Mouse (Mus musculus) hindlimb bud, embryonic 11.5 days (tissue): ENCODE data around the gene Alg9.

ENCODE experiments used
- DNase-seq: peaks from one replicate; pipeline ENCODE4 v3.0.0-alpha.2; 2012; ENCODE audit warnings: low read depth, low spot score; ENCODE audit errors: extremely low spot score

Gene Alg9

DNA sequence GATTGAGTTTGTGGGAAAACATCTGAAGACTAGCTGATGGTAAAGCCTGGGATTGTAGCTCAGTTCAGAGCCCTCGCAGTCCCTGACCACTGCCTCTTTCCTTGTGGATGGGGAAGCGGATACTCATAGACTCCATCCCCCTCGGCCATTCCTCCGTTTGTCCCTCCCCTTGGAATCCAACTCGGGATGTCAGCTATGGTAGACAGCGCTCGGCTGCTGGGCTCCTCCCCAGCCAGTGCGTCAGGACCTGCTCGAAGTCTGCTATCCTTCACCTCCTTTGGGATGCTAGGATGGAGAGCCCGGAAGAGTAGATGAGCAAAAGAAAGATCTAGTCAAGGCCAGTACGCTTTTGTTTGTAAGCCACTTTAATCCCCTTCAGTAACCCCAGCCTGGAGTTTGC, 75.5 kb downstream of the Alg9 start:
- no peak for DNase-seq

DNA sequence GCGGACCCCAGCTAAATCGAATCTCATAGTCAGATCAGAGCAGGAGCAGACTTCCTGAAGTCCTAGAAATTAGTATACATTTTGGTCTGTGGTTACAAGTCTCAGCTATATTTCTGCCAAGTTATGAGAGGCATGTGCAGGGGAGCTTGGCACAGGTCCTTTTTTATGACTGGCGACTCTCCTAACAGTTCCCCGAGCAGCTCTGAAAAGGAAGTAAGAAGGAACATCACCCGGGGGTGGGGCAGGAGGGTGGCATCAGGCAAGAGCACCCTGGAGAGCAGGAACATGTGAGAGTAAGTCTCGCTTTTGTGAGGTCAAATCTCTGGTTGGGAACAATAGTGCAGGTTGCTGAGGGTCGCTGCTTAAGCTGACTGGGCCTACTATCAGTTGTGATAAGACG, 75.9 kb downstream of the Alg9 start:
- DNase-seq: no peak

DNA sequence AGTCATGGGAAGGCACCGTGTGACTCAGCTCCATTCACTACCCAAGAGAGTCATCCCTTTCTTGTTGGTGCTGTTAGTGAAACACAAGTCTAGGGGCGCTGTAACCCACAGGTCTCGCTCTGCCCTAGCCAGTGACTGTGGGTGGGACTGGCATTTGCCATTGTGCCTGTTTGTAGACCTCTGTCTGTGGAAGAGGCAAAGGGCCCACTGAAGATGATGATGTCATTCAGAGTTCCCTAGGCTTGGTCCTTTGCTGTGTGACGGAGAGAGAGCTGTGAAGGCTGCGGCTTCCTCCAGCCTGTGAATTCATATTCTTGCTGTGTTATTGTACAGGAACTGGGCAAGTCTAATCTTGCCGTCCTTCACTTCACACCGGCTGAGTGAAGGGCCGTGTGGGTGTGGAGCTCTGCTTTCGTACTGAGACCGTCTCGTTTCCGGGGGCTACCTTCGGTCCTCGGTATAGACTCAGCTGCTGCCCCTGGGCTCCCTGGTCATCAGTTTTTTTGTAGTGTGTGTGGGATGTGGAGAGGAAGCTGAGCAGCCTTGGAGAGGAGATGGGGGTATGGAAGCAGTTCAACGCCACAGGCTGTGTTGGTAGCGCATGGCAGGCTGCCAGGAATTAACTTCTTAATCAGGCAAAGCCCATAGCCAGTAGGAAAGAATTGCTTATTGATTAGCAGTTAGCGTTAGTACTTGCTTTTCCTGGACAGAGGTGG, 78.0 kb downstream of the Alg9 start:
- DNase-seq: no peak

DNA sequence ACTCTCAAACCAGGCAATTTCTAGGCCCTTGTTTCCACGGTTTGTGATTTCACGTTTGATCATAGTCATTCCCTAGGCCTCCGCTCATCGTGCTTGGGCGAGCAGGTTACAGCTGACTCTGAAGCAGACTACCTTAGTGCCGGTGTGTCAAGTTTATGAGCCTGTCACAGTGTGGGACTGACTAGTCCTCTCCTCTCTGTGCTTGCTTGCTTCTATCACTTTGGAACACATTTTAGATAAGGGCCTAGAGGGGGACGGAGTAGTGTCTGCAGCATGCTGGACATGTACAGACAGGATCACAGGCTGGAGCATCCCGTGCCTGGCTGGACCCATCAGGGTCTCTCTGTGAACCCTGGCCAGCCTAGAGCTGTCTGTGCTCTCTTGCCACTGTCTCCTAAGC, 79.6 kb downstream of the Alg9 start:
- DNase-seq: no peak

DNA sequence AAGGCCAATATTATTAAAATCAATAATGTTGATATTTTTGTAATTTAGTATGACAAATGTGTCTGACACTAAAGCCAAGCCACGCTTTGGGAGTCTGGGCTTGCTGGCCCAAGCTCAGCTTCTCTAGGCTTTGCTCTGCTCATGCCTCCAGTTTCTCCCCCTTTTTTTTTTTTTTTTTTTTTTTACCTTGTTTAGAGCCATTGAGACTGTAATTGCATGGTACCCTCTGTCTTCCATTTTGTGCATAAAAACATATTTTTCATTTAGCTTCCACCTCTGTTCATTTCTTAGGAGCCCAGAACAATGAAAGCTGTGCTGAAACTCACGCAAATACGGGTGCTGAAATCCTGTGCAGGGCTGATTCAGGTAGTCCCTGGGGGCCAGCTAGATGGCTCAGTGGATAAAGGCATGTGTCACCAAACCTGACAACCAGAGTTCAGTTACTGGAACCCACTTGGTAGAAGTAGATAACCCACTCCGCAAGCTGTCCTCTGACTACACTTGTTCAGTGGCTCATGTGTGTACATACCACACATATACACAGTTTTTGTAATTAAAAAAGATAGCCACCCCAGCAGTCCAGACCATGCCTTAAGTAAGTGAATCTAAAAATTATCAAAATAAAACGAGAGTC, 80.4 kb downstream of the Alg9 start:
- DNase-seq: no peak

DNA sequence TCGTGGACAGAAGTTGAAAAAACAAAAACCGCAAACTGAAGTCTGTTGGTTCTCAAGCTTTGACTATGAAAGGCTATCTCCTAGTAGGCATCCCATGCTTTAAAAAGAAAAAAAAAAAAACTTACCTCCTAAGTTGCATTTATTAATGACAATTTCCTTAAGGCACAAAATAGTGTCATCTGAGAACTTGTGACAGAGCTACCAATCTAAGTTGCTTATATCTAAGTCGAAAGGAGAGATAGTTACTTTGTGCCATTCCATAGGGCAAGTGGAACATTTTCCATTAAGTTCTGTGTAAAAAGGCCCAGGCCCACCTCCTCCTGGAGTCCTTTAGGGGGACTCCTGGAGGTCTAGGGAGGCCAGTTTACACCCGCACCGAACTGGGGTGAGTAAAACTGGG, 81.0 kb downstream of the Alg9 start:
- DNase-seq: no peak

DNA sequence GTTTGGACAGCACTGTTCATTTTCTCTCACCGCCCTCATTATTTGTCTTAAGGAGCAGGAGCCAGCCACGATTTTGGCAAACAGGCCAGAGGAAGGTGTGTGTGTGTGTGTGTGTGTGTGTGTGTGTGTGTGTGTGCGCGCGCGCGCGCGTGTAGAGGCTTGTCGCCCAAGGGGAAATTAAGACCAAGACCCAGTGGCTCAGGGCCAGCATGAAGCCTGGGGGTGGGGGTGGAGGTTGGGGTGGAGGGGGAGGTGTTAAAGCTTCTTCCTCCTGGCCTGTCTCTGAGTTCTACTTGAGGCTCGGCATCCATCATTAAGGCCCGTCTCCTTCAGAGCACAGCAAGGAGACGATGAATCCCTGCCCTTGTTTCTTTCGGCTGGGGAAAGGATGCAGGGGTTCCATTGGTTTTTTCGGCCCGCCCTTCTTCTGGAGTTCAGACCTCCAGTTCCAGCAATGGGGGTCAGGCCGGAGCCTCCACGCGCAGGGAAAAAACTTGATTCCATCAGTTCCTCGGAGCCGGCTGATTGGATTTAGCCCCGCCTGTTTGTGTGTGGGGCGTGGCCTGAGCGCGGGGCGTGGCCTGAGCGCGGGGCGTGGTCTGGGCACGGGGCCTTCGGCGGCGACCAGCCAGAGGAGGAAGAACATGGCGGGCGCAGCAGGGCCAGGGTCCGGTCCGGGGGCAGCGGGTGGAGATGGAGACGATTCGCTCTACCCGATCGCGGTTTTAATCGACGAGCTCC, 81.7 kb downstream of the Alg9 start:
- no peak for DNase-seq

DNA sequence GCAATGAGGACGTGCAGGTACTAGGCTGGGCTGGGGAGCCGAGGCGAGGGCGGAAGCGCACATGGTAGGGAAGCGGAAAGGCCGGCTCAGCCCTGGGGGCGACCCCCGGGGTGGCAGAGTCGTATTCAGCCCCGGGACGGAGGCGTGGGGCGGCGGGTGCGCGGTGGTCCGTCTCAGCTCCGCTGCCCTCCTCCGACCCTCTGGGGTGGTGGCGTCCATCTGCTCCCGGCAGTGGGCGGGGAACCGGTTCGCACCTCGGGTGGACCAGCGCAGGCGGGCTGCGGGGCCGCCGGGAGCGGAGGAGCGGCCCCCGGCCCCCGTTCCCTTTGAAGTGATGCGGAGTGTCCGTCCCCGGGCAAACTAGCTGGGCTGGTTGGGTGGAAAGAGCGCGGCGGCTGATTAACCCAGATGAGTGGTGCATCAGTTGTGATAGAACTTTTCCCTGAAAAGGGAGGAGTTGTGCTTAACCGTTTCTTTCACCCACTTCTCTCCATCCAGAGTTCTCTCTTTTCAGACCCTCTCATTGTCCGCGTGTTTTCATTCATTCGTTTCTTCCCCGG, 82.3 kb downstream of the Alg9 start:
- DNase-seq: no peak

DNA sequence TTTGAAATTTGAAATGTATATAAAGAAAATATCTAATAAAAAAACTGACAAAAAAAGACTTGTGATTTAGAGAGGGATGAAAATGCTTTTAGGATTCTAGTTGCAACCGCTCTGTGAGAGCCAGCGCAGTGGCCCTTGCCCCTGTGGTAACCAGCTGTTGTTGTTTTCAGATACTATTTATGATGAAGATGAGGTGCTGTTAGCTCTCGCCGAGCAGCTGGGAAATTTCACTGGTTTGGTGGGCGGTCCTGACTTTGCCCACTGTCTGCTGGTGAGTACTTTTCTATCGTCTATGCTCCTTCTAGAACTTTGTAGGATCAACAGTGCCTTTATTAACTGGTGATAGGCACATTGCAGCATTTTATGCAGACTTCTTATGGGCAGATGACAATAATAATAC, 83.9 kb downstream of the Alg9 start:
- no peak for DNase-seq

DNA sequence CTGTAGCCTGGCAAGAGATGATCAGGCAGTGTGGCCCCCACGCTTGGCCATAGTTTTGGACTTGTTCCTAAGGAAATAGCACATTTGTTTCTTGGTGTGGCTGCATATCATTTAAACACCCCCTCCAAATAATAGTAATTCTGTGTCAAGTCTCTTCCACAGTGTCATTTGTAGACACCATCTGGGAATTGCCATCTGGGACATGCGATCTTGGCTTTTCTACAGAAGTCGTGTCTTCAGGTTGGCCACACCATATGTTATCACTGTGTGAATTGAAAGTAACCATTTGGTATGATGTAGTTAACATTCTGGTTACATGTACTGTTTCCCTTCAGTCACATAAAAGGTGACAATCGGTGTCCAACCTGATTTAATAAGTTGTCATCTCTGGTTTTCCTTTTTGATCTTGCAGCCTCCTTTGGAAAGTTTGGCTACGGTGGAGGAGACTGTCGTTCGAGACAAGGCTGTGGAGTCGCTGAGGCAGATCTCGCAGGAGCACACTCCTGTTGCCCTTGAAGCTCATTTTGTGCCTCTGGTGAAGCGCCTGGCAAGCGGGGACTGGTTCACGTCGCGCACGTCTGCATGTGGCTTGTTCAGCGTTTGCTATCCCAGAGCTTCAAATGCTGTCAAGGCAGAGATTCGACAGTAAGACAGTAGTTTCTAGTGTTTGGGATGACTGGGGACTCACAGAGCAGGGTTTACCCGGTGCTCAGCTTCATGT, 86.5 kb downstream of the Alg9 start:
- DNase-seq: no peak

DNA sequence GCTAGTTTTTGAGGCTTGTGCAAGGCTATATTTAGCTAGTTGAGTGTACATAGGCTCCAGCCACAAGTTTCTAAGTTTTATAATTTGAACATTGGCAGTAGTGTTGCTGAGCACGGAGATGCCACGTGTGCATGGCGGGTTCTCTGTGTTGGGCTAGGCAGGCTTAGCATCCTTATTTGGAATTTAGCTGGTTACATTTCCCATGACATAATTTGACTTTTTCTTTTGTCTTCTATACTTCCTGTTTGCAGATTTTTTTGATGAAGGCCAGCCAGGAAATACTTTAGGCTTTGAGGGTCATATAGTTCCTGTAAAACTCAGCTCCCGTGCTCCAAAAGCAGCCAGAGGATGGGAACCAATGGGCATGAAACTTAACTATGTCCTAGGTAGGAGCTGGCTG, 89.0 kb downstream of the Alg9 start:
- no peak for DNase-seq

DNA sequence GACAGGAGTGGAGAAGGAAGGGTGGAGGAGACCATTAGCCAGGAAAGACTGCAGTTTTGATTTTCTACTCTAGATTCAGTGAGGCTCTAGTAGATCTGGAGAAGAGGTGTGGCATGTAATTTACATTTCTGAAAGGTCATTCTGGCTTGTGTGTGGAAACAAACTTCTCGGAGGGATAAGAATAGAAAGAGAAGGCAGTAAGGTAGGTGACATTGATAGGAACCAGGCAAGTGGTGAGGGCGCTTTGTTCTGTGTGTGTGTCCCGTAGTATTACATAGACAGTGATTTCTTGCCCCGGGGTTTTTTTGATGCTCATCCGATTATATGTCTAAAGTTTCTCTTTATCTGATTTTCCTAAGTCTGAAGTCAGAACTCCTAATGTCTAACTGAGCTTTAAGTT, 90.1 kb downstream of the Alg9 start:
- DNase-seq: no peak

DNA sequence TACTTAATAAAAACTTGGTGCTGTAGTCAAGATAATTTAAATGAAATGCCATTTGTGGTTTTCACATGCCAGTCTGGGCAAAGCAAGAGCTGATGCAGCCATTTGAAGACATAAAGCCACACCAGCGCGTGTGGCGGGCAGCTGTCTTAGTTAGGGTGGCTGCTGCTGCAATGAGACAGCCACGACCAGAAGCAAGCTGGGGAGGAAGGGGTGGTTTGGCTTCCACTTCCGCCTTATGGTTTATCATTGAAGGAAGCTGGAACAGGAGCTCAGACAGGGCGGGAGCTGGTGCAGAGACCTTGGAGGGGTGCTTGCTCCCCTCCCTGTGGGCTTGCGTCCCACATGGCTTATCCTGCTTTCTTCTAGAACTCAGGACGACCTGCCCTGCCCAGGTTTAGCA, 91.0 kb downstream of the Alg9 start:
- DNase-seq: no peak

DNA sequence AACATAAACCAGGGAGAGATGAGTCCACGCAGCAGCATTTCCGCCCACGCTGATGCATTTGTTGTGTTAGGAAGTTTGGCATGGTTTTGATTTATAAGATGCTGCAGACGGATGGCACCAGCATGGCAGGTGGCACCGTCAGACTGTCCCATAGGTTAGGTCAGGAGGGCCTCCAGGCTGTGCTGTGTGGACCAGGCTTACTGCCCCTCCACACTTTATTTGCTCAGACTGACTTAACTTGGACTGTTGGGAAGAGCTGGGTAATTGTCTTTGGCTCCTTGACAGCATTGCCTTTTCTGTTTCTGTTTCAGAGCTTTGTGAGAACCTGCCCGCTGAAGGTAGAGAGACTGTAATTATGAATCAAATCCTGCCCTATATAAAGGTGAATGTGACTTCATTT, 92.2 kb downstream of the Alg9 start:
- no peak for DNase-seq

DNA sequence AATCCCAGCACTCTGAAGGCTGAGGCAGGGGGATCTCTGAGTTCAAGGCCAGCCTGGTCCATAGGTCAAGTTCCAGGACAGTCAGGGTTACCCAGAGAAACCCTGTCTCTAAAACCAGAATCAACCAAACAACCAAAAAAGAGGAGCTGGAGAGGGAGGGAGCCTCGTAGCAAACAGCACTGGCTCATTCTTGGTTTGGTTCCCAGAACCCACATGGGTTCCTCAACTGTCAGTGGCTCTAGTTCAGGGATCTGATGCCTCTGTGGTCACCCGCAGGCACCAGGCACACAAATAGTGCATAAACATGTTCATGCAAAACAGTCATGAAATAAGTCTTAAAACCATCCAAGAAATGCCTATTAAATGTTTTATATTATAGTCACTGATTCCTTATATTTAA, 93.4 kb downstream of the Alg9 start:
- DNase-seq: no peak

DNA sequence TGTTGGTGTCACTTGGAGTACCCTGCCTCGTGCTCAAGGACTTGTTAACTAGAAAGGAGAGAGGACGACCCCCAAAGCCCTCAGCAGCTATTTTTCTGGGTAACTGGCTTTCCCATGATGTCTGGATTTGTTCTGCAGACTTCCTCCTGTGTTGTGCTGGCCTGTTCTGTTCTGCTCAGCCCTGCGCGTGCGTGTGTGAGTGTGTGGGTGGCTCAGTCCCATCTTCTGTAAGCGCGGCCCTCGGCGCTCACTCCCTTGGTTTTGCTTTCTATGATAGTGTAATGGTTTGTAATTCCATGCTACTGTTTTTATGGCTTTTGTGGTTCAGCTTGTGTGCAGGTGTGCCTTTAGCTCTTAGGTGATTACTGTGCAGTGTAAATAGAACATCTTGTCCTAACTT, 98.4 kb downstream of the Alg9 start:
- no peak for DNase-seq

DNA sequence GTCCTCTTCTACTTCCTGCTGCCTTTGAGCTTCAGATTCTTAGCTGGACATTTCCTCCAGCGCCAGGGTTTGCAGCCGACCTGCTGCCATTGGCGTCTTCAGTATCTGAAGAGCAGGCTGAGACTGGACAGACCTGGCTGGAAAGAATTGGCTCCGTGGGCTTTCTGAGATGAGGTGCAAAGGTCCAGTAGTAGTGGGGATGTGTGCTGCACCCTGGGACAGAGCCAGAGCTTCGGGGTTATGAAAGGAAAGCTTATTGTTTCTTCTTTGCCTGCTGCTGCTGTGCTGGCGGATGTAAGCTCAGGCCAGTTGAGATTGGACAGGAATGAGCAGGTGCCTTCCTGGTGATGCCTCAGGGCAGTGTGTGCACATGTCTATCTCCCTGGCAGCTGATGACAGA, 99.2 kb downstream of the Alg9 start:
- DNase-seq: no peak

DNA sequence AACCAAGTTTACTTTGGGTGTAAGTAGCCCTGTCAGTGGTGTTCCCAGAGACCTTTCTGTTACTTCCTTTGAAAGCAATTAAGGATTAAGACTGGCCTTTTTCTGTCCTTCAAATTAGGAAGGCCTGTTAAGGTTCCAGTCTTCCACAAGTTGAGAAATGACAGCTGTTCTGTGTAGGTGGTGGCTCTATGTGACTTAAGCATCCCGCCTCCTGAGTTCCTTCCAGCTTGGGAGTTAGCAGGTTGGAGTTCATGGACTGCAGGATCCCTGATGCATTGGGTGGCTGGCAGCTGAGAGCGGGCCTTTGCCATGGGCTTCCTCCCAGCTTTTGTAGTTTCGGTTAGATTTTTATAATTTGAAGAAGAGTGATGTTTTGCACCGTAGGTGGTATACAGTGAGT, 100.7 kb downstream of the Alg9 start:
- DNase-seq: no peak

DNA sequence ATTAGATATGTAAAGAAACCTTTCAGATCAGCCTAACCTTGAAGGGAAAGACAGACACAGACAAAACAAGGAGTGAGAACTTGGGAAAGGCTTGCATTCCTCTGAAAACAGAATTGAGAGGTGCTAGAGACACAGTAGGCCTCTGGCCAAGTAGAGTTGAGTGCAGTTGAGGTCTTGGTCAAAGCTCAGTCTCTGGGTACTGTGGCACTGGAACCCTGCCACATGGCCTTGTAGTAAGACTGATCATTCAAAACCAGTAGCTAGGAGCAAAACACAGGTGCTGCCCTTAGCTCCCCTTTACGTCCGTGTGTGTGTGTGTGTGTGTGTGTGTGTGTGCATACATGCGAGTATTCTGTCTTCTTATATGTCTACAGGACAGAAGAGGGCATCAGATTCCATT, 101.5 kb downstream of the Alg9 start:
- DNase-seq: no peak

DNA sequence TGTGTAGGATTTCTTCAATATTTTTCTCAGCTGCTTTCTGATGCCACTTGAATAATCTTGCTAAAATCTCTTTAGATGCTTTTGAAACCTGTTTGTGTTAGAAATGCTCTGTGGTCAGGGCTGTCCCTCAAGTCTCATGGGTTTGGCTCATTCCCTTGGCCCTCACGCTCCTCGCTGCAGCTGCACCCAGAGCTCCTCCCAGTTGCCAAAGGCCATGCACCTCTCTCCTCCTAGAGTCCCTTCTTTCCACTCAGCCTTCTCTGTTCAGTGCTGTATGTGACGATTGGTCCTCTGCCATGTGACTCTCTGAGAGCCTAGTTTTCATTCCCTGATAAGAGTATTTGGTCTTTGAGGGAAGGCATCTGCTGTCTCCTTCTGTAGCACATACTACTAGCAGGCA, 102.6 kb downstream of the Alg9 start:
- no peak for DNase-seq

DNA sequence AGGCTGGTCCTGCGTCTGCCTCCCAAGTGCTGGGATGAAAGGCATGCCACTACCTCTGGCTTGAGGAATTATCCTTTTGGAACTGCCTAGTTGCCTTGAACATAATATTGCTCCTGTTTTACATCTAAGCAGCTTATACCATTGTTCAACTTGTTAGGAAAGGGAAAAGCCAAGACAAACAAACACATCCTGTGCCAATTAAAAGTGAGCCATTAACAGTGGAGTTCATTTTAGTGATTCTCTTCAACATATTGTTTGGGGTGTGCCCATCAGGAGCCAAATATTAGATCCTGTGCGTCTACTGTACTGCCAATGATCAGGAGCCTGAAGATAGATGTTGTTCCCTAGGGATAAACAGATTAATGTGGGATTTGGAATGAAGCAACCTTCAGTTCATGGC, 107.4 kb downstream of the Alg9 start:
- DNase-seq: no peak
